Mouse (Mus musculus) megakaryocyte, adult 5-6 weeks (primary cell): Measurements from ENCODE around the gene Chmp2a. TPM values are rescaled to one million over a fixed set of nuclear protein-coding genes. Genes with fewer than 3 reads are reported as not detected.
A peak's percentile ranks its signal among the peaks of the same experiment; 100 is the strongest.

Experiments used
- ATAC-seq: 2 replicates; pipeline ENCODE4 v1.8.0; 2016; ENCODE audit warnings: mild to moderate bottlenecking, inconsistent platforms; ENCODE audit not compliant: poor library complexity, severe bottlenecking
- total RNA-seq, 2 experiments: library from RNA; stranded (forward) in 1 of 2; stranded (reverse) in 1 of 2; fragments of 153-499, 151-499 nt in 1 of 2; fragments of 221-1000, 200-1000 nt in 1 of 2; gene quantifications; 2 replicates each; pipeline versions ENCODE4 v1.2.3 to v1.2.4; 2015 to 2017

Chmp2a gene
- total RNA-seq, 2 experiments from 2014 or later = 269 to 348 TPM

DNA sequence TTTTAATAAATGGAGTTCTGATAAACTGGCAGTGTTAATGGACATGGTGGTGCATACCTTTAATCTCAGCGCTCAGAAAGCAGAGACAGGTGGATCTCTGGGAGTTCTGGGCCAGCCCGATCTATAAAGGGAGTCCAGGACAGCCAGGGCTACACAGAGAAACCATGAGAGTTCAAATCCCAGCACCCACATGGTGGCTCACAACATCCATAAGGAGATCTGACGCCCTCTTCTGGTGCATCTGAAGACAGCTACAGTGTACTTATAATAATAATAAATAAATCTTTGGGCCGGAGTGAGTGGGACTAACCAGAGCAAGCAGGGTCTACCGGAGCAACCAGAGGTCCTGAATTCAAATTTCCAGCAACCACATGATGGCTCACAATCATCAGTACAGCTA lies 31.2 kb downstream of the Chmp2a start:
- no peak for ATAC-seq

DNA sequence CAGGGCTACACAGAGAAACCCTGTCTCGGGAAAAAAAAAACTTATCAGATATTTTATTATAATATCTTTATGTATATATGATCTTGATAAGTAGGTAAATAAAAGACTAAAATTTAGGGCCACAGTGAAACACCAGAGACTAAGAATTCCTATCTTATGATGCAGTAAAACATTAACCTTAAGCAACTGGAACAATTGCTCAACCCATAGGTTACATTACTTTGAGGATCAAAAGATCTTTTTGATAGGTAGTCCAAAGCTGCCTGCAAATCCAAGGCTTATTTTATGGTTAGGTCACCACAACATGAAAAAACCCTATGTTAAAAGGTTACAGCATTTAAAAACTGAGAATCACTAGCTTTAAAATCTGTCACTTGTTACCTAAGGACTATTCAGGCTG lies 33.0 kb downstream of the Chmp2a start:
- ATAC-seq = no peak

DNA sequence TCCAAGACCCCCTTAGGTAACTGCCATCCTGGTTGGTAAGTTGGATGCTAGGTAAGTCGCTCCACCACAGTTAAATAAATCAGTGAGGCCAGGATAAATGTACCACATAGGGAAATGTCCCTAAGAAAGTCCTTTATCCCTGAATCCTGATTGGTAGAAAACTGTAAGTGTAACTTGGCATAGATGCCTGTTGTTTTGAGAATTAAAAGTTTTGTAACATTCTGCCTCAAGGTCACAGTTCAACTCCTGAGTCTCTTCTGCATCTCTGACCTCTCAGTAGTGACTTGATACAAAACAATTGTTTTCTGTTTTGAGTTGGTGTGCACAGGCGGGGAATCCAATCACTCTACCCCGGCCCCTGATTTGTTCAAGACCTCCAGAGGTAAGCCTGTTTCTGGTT lies 35.8 kb downstream of the Chmp2a start, which contains the start of gene Trim28:
TSS of gene Trim28 (plus strand) at position 264 of the 400 bp plus-strand sequence.
- ATAC-seq = no peak

DNA sequence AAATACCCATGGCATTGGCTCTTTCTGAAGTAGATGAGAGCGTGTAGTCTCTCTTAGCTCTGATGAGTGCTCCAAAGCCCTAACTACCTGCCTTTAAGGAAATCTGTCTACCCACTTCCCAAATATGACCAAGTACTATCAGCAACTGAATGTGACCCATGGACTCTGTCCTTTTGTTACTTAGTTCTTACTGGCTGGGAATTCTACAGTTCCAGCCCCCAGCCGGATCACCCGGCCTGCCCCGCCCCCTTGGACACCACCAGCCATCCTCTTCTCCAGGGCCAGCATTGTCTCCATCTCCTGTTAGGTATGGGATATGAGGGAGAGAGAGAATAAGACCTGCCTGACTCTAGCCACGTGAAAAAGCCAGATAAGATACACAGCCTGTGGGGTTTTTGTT lies 36.6 kb downstream of the Chmp2a start, which contains the start of gene Slc27a5:
TSS of gene Slc27a5 (minus strand) at position 140 of the 400 bp plus-strand sequence.
- no peak for ATAC-seq

DNA sequence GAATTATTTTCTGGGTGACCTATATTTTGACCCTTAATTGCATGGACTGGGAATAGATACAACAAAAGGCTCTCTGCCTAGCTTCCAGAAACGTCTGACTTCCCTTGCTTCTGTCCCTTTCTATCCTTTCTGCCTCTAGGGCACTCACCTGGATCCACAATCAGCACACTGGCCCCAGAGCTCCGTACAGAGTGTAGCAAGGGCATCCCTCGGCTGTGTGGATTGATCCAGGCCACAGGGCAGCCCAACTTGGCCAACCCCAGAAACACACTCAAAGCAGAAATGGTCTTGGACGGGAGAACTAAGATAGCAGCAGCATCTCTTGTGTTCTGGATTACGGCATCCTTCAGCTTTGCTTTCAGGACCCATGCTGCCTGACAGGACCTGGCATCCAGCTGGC lies 37.4 kb downstream of the Chmp2a start:
- no peak for ATAC-seq

DNA sequence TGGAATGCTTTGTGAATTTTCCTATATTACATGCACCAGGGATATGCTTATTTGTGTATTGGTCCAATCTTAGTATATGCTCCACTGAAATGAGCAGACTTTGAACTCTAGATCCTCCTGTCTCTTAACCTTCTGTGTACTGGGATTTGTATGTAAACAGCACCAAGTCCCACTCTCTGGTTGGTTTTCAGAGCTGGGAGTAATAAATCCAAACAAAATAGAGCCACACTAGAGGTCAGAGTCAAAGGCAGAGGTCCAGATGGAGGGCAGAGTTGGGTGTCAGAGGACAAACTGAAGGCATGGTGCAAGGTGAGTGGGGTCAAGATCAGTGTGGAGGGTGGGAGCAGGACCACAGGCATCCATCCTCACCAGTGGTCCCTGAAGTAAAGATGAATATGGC lies 38.7 kb downstream of the Chmp2a start:
- no peak for ATAC-seq

DNA sequence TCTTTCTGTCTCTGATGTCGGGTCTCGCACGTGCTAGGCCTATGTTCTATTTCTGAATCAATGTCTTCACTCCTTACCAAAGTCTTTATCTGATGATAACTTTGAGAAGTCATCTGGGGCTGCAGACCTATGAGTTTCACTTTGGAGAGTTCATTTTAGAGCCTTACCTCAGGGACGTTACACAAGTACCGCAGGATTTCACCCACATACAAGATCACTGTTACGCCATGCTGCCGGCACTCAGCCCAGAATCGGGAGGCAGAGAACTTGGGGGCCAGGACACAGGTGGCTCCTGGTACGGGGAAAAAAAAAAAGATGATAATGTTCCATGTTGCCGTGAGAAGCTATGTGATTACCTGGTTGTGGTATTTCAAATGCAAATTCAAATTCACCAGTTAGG lies 41.5 kb downstream of the Chmp2a start:
- peak; percentile 60 for ATAC-seq

DNA sequence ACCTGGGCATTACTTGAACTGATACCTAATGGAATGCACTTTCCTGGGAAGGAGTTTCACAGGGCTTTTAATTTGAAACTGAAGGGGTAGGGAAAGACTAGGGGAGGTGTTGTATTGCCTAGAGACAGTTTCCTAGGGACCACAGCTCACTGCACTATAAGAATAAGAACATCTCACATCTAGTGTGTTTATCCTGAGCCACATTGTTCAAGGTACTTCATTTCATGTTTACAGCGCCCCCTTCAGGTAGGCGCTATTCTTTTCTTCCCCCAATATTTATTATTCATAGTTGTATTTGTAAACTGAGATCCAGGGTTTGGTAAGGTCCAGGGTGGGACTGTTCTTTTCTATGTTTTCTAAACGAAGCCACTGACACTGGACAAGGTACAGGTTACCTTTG lies 42.4 kb downstream of the Chmp2a start:
- peak; percentile 51; the same call in 1 of the 2 replicates for ATAC-seq

DNA sequence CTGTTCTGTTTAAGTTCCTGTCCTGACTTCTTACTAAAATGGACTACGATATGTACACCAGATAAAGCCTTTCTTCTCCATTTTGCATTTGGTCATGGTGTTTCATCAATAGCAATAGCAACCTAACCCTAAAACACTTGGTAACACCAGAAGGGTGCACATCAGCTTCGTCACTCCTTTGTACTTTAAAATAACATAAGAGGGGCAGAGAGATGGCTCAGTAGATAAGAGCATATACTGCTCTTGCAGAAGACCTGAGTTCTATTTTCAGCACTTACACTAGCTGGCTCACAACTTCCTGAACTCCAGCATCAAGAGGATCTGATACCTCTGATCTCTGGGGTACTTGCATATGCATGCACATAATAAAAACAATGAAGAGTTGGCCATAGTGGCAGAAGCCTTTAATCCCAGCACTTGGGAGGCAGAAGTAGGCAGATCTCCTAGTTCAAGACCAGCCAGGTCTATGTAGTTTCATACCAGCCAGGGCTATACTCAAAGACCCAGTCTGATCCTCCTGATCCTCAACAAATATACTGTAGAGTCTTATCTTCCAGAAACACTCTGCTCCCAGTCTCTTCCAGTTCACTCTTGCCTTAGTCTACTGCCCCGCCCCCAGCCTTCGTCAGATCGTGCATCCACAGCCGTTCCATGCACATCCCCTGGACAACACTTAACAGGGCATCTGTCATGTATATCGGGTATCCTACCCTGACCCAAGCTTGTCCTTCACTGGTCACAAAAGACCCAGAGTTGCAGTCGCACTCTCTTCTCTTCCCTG lies 47.0 kb downstream of the Chmp2a start:
- ATAC-seq = no peak

DNA sequence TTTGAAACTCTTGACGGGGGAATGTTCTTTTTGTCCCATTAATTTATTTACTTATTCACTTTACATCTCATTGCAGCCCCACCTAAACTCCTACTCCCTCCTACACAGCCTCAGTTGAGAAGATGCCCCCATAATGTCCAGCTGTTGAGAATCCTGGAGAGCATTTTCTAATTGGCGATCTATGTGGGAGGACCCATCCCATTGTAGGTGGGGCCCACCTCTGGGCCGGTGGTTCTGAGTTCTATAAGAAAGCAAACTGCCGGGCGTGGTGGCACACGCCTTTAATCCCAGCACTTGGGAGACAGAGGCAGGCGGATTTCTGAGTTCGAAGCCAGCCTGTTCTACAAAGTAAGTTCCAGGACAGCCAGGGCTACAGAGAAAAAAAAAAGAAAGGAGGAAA lies 47.7 kb downstream of the Chmp2a start:
- no peak for ATAC-seq

DNA sequence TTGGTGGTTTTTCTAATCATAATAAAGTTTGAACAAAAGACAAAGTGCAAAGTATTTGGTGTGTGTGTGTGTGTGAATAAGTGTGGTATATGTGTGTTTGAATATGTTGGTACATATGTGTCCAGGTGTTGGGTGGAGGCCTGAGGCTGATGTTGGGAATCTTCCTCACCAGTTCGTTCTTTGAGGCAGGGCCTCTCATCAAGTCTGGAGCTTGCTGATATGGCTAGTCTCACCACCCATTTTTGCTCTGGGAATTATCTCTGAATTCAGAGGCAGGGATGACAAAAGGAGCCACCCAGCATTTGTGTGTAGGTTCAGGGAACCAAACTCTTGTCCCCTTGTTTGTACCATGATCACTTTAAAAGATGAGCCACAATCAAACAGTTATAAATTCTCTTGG lies 48.9 kb downstream of the Chmp2a start:
- ATAC-seq = no peak

Other genes with a start within 250 kb of the Chmp2a start
- 0.27 TPM in 1 of 2 replicates, not detected in the other for gene Zscan18, start 231.2 kb downstream of the Chmp2a start, total RNA-seq (2015)
- 0.04 and 0.12 TPM in 2 replicates for gene Zscan18, start 231.2 kb downstream of the Chmp2a start, total RNA-seq (2017)
- 5.8 and 6.5 TPM in 2 replicates for gene Zfp329, start 215.9 kb downstream of the Chmp2a start, total RNA-seq (2015)
- gene Zfp329, start 215.9 kb downstream of the Chmp2a start, total RNA-seq (2017) = 8.6 and 9.3 TPM in 2 replicates
- gene Zfp110, start 200.0 kb downstream of the Chmp2a start, total RNA-seq (2015) = 24.6 and 25.9 TPM in 2 replicates
- gene Zfp110, start 200.0 kb downstream of the Chmp2a start, total RNA-seq (2017) = 33.6 and 38.8 TPM in 2 replicates
- 3.5 and 4.8 TPM in 2 replicates for gene Zfp128, start 153.6 kb downstream of the Chmp2a start, total RNA-seq (2015)
- 3.6 and 5.2 TPM in 2 replicates for gene Zfp128, start 153.6 kb downstream of the Chmp2a start, total RNA-seq (2017)
- gene Zscan22, start 137.0 kb downstream of the Chmp2a start, total RNA-seq (2015) = 6.6 and 7.5 TPM in 2 replicates
- gene Zscan22, start 137.0 kb downstream of the Chmp2a start, total RNA-seq (2017) = 3.1 and 3.3 TPM in 2 replicates
- 1,879 and 1,910 TPM in 2 replicates for gene Rps5, start 112.5 kb downstream of the Chmp2a start, total RNA-seq (2015)
- 1,118 and 1,375 TPM in 2 replicates for gene Rps5, start 112.5 kb downstream of the Chmp2a start, total RNA-seq (2017)
- gene Rnf225, start 107.4 kb downstream of the Chmp2a start, total RNA-seq (2015) = 0.07 and 0.14 TPM in 2 replicates
- gene Rnf225, start 107.4 kb downstream of the Chmp2a start, total RNA-seq (2017) = 0.04 and 0.15 TPM in 2 replicates
- 2.3 and 2.4 TPM in 2 replicates for gene Zfp324, start 69.0 kb downstream of the Chmp2a start, total RNA-seq (2015)
- gene Zfp324, start 69.0 kb downstream of the Chmp2a start, total RNA-seq (2017) = 4.7 and 5.1 TPM in 2 replicates
- 1.7 and 1.8 TPM in 2 replicates for gene Zfp446, start 57.0 kb downstream of the Chmp2a start, total RNA-seq (2015)
- 0.92 and 2.2 TPM in 2 replicates for gene Zfp446, start 57.0 kb downstream of the Chmp2a start, total RNA-seq (2017)
- not detected in 2 replicates for gene Slc27a5, start 36.6 kb downstream of the Chmp2a start, total RNA-seq (2015)
- gene Slc27a5, start 36.6 kb downstream of the Chmp2a start, total RNA-seq (2017) = not detected in 2 replicates
- 137 and 186 TPM in 2 replicates for gene Trim28, start 35.7 kb downstream of the Chmp2a start, total RNA-seq (2015)
- 207 and 222 TPM in 2 replicates for gene Trim28, start 35.7 kb downstream of the Chmp2a start, total RNA-seq (2017)
- gene Zbtb45, start 24.8 kb downstream of the Chmp2a start, total RNA-seq (2015) = 7.4 and 11.0 TPM in 2 replicates
- gene Zbtb45, start 24.8 kb downstream of the Chmp2a start, total RNA-seq (2017) = 6.6 and 9.5 TPM in 2 replicates
- 92.1 and 97.9 TPM in 2 replicates for gene Ube2m, start 3.5 kb upstream of the Chmp2a start, total RNA-seq (2015)
- gene Ube2m, start 3.5 kb upstream of the Chmp2a start, total RNA-seq (2017) = 86.1 and 101 TPM in 2 replicates
- 0.16 and 0.52 TPM in 2 replicates for gene Mzf1, start 20.0 kb upstream of the Chmp2a start, total RNA-seq (2015)
- 0.29 and 0.45 TPM in 2 replicates for gene Mzf1, start 20.0 kb upstream of the Chmp2a start, total RNA-seq (2017)
- not detected in 2 replicates for gene Vmn1r85, start 60.4 kb upstream of the Chmp2a start, total RNA-seq (2015)
- not detected in 2 replicates for gene Vmn1r85, start 60.4 kb upstream of the Chmp2a start, total RNA-seq (2017)
- gene Vmn1r86, start 85.1 kb upstream of the Chmp2a start, total RNA-seq (2015) = not detected in 2 replicates
- not detected in 2 replicates for gene Vmn1r86, start 85.1 kb upstream of the Chmp2a start, total RNA-seq (2017)
- not detected in 2 replicates for gene Vmn1r87, start 105.3 kb upstream of the Chmp2a start, total RNA-seq (2015)
- not detected in 2 replicates for gene Vmn1r87, start 105.3 kb upstream of the Chmp2a start, total RNA-seq (2017)
- gene Vmn1r88, start 124.8 kb upstream of the Chmp2a start, total RNA-seq (2015) = not detected in 2 replicates
- not detected in 2 replicates for gene Vmn1r88, start 124.8 kb upstream of the Chmp2a start, total RNA-seq (2017)
- not detected in 2 replicates for gene Vmn1r89, start 178.2 kb upstream of the Chmp2a start, total RNA-seq (2015)
- not detected in 2 replicates for gene Vmn1r89, start 178.2 kb upstream of the Chmp2a start, total RNA-seq (2017)
- 82.6 and 86.7 TPM in 2 replicates for gene Lig1, start 242.5 kb upstream of the Chmp2a start, total RNA-seq (2015)
- gene Lig1, start 242.5 kb upstream of the Chmp2a start, total RNA-seq (2017) = 53.5 and 74.3 TPM in 2 replicates
- 2.1 and 7.9 TPM in 2 replicates for gene Zswim9, start 243.9 kb upstream of the Chmp2a start, total RNA-seq (2015)
- gene Zswim9, start 243.9 kb upstream of the Chmp2a start, total RNA-seq (2017) = 2.2 and 3.7 TPM in 2 replicates